Mouse (Mus musculus) left cerebral cortex, postnatal 4 days (tissue): ENCODE results near the gene Tas1r3. TPM values are rescaled to one million over a fixed set of nuclear protein-coding genes. Genes with fewer than 3 reads are reported as not detected.

Experiments
- DNase-seq: peaks from one replicate; pipeline ENCODE4 v3.0.0-alpha.2; 2022
- intact Hi-C: fragments of 180-260 bp; cut with DNase I; formaldehyde crosslinking; loops from one replicate; pipeline ENCODE4 v1.15.1; 2025
- total RNA-seq, 2 experiments: library from RNA; stranded (reverse); gene quantifications; 2 replicates each; pipeline ENCODE4 v1.2.3; 2021

Gene Tas1r3
- total RNA-seq, 2 experiments from 2014 or later: 0.28 to 0.32 TPM

DNA sequence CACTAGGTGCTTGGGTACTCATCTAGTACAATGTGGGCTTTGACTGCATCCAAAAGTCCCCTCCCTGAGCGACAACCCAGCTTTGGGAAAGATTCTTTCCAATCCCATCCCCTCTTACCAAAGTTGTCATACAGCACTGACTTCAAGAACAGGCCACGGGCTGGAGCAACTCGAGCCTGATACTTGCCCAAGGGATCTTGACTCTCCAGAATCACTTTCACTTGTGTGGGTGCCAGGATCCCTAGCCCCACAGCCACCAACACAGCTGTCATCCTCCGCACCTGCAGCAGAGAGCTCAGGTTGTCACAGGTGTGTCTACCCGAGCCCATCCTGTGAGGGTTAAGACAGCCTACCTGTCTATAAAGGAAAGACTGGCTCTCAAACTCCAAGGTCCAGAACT is 26.2 kb upstream of the Tas1r3 start:
- intact Hi-C loops: no loop called here
- no peak for DNase-seq

DNA sequence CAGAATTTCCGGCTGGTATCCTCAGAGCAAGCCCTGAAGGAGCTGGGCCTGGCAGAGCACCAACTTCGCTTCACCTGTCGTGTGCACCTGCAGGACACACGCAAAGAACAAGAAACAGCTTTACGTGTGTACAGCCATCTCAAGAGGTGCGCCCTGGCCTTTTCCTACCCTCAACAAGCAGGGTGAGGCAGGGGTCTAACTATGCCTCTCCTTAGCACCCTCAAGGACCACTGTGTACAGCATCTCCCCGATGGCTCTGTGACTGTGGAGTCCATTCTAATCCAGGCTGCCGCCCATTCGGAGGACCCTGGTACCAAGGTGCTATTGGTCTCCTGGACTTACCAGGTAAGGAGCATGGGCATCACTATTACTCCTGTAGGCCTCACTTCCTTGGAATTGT is 25.0 kb upstream of the Tas1r3 start:
- DNase-seq: no peak
- intact Hi-C loops: no loop called here

DNA sequence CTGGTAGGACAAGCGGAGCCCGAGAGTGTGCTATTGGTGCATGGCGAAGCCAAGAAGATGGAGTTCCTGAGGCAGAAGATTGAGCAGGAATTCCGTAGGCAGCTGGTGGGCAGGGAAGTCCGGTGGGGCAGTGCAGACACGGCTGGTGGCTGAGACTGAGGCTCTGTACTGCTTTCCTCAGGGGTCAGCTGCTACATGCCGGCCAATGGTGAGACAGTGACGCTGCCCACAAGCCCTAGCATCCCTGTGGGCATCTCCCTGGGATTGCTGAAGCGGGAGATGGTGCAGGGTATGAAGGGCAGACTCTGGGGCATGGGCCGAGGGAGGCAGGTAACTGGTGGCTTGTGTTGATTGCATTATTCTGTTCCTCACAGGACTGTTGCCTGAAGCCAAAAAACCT is 24.5 kb upstream of the Tas1r3 start:
- intact Hi-C loops: no loop called here
- DNase-seq: no peak

DNA sequence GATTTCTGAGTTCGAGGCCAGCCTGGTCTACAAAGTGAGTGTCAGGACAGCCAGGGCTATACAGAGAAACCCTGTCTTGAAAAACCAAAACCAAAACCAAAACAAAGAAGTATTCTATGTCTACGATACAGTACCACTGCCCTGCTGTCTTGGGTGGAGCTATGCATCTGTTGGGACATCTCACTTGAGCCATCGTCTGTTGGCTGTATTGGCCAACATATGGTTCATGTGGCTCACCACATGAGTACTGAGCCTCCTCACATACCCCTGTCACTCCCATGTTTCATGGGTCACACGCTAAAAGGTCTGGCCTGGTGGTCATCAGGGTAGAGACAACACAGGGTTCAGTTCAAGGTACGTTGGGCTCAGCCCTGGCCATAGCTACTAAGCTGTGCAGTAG is 23.2 kb upstream of the Tas1r3 start:
- intact Hi-C loops: no loop called here
- DNase-seq: no peak

DNA sequence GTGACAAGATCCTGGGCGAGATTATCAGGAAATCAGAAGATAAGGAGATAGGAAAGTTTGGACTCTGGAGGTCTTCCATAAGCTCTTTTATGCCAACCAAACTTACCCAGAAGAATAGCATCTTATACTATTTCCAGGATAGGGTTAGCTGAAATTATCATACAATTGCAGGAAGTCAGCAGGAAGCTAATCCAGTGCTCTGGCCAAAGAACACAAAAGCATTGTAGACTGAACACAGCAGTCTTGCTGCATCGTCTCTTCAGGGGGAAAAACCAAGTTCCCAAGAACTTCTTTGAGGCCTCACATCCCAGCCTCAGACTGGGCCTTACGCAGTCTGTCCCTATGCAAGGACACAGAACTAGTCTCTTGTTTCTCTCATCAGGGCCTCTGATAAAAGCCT is 20.4 kb upstream of the Tas1r3 start:
- DNase-seq: no peak
- intact Hi-C loops: no loop called here

DNA sequence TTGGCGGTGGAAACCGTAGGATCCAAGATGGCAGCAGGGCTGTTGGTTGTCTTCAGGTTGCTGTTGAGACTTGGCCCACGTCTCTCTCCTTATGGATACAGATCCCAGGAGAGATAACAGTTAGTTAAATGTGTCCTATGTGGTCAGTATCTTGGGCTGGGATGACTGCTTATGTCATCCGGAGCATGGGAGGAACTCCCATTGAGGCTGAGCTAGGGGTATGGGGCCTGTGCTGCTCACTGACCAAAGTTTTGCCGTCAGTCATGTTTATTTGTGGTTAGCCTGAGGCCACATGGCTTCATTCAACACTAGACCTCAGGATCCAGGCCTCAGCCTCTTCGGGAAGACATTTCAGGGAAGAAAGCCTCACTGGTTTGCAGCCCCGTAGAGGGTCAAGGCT is 8.2 kb upstream of the Tas1r3 start:
- intact Hi-C loops: no loop called here
- no peak for DNase-seq

DNA sequence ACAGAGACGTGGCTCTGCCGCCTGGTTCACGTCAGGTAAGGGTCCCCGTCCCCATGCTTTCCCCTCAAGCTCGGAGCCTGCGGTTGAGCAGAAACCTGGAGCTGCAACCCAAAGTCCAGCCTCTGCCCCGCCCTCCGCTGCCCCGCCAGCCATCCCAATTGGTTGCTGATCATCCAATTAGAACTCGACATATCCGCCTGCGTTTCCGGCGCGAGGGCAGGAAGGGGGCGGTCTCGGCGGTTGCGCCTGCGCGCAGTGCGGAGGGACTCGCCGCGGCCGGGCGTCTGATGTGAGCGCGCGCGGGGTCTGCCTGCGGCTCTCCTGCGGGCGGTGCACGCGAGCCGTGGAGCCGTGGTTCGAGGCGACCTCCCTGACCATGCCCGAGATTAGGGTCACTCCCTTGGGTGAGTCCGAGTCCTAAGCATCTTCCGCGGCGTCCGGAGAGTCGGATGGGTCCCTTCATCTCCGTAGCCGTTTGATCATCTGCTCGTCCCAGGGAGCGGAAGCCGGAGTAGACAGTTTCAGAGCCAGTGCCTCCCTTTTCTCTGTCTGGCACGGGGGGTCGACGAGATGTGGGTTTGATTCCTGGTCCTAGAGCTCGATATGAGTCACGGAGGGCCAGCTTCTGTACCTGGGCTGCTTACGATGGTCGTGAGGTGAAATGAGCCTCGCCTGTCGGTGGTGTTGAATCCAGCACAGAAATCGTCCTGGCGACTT is 6.3 kb upstream of the Tas1r3 start, which contains the start of the genes Cptp and Ints11:
TSS of gene Cptp (minus strand) at position 124 of the 717 bp plus-strand sequence.
TSS of gene Ints11 (plus strand) at position 230 of the 717 bp plus-strand sequence.
- intact Hi-C loops: no loop called here
- DNase-seq: peak; percentile 97

DNA sequence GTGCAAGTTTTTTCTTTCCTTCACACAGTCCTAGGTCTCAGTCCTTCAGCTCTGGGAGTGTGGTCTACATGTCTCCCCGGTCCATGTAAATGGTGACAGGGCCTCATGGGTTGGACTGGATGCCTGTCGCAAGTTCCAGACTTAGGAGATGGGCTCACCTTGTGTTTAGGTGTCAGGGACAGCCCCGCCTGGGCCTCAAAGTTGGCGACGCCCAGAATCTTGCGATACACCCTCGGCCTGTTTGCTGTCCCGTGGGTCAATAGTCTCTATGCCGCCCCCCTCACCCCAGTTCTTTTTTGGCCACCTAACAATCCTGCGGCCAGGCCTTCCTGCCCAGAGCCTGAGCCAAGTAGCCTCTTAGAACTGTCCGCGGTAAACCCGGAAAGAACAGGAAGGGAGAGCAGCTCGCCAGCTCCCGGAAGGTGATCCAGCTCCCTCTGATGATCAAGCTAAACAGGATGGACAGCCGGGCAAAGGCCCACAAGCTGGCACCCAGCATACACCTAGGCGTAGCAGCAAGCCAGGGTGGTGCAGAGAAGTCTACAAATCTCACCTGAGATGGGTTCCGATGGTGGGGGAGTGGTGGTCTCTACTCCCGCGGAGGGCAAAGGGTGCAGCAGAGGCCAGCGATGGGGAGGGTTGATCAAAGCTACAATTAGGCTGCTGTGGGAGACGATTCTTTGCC is 5.6 kb upstream of the Tas1r3 start:
- intact Hi-C loops: no loop called here
- DNase-seq: no peak

DNA sequence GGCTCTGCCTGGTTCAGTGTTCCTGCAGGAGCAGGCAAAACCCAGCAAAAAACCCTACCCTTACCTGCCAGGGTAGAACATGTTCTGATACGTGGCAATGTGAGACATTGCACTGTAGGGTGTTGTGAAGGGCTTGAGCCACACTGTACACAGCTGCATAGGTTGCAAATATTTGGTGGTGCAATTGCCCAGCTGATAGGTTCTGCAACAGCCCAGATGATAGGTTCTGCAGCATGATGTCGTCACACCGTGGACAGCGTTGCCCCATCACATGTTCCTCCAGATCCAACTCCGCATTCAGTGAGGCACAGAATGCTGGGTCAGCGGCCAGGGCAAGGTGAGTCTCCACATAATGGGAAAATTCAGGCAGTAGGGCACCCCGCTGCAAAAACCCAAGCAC is 1.4 kb downstream of the Tas1r3 start:
- no peak for DNase-seq
- intact Hi-C loops: no loop called here

DNA sequence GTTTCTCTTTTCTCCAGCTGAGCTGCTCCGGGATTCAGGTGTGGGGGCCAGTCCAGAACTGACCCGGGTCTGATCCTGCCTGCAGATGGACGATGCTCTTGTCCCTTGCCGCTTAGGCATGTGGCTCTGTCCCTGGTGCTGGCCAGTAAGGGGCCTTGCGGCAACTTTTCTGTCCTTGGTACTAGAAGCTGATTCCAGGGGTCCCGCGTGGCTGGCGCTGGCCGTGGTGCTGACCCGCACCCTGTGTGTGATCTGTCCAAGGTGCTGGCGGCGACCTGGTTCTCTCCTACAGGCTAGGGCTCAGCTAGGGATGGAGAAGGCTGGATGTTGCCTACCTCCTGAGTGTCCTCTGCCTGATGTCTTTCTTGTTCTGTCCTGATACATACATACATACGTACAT is 3.8 kb downstream of the Tas1r3 start:
- intact Hi-C loops: no loop called here
- no peak for DNase-seq

DNA sequence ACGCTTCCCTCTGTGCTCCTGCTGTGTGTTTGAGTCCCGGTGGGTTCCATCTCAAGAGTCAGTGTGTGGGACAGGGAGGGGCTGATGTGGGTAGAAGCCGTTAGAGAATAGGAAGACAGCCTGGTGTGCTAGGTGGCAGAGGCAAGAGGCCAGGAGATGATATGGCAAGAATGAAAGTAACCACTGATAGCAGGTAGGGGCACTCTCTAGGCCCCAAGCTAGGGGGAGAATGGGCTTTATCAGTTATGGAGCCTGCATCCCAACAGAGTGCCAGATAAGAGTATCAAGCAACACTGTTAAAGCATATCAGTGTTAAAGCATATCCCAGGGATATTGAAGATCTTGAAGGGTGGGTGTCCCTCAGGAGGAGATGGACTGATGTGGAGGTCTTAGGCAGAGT is 6.3 kb downstream of the Tas1r3 start:
- intact Hi-C loops: no loop called here
- no peak for DNase-seq

DNA sequence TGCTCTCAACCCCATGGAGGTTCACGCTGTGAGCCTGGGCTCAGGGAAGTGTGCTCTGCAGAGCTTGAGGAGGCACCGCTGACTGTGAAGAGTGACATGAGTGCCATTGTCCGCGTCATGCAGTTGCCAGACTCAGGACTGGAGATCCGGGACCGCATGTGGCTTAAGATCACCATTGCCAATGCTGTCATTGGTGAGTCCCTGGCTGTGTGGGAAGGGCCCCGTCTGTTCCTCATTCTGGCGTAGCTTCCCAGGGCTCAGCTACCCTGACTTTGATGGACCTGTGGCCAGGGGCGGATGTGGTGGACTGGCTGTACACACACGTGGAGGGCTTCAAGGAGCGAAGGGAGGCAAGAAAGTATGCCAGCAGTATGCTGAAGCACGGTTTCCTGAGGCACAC is 7.1 kb downstream of the Tas1r3 start:
- intact Hi-C loops: no loop called here
- DNase-seq: no peak

DNA sequence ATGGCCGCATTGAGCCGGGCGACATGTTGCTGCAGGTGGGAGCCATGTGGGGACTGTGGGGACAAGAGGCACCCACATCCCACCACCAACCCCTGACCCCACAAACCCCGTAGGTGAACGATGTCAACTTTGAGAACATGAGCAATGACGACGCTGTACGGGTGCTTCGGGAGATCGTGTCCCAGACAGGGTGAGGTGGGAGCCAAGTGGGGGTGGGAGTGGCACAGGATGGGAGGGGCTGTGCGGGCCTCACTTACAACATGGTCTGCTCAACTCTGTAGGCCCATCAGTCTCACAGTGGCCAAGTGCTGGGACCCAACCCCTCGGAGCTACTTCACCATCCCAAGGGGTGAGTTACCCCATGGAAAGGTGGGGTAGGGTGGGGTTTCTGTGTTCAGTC is 8.2 kb downstream of the Tas1r3 start:
- intact Hi-C loops: no loop called here
- no peak for DNase-seq

DNA sequence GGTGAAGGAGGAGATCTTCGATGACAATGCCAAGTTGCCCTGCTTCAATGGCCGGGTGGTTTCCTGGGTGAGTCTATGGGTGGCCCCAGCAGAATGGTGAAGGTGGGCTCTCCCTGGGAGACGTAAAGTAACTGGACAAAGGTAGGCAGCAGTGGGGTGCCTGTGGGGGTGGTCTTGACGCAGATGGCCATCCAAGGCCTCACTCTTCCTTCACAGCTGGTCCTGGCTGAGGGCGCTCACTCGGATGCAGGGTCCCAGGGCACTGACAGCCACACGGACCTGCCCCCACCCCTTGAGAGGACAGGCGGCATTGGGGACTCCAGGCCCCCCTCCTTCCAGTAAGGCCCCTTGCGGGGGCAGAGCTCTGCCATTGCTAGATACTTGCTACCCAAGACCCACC is 9.7 kb downstream of the Tas1r3 start:
- no peak for DNase-seq
- intact Hi-C loops: no loop called here

DNA sequence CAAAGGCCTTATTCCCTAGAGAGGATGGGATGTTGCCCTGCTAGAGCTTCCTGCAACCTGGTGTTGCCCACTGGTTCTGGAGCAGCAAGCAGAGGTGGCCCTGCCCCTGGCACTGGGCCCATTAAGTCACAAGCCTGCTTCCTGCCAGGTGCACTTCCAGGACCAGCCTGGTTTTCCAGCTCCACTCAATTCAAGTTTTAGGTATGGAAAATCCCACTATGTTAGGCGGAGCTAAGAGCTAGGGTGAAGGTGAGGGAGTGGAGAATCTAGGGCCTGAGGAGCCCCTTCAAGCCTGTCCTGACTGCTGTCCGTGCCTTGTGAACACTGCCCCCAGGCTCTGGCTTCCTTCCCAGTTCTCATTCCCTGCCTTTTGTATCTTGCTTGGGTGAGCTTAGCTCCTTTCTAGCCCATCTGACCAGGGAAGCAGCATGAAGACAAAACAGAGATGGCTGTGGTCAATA is 11.2 kb downstream of the Tas1r3 start:
- intact Hi-C loops: no loop called here
- DNase-seq: no peak

DNA sequence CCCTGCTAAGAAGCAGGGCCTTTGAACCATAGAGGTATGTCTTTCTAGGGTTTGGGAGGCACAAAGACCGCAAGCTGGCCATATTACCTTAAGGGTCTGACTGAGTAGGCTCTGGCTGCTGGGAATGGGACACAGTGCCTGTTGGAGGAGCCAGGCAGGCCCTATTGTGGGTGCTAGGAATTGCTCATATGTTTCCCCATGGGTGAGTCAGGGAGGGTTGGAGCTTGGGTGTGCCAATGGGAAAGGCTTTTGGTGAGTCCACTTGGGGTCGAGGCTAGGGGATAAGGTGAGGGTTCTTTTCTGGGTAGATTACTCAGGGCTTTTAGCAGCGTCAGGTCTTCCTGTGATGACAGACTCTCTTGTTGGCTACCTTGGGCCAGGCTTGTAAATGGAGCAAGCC is 11.8 kb downstream of the Tas1r3 start:
- intact Hi-C loops: no loop called here
- no peak for DNase-seq

DNA sequence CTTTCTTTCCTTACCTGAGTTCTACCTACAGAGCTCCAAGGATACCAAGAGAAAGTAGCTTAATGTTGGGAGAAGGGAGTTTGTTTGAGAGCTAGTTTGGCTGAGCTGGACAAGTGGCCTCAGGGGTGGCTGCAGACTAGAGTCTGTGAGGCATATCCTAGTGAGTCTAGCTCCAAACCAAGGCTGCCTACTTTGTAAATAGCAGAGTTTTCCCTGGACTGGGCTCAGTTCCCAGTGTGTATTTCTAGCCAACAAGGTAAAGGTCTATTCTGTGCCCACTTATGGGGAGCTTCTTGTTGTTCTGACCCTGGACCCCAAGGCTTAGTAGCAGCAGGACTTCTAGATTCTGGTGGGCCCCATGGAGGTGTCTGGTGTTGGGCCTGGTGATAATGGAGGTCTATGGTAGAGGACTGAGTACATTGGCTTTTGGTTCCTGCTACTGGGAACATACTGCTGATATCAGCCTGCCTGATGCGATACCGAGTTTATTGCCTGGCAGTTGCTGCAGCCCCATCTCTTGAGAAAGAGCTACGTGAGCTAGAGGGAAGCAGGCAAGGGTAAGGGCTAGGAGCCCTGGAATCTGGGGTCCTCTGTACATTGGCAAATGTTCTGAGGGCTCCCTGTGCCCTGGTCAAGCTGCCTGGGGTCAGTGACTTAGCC is 13.2 kb downstream of the Tas1r3 start:
- no peak for DNase-seq
- intact Hi-C loops: no loop called here

DNA sequence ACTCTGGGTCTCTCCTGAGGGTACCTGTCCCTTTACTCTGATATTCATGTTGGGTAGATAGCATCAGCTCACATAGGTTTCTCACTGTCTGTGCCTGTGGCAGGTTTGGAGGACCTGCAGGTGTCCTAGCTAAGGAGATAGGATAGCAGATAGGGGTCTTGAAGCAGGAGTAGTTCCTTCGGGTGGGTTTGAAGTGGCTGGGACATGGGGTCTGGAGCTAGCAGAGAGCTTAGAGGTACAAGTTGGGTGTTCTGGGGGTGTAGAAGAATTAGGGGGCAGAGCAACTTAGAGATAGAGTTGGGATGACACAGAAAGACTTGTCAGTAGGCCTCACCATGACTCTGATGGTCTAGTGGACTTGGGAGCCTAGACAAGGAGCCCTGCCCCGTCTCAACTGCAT is 13.8 kb downstream of the Tas1r3 start:
- intact Hi-C loops: no loop called here
- no peak for DNase-seq

DNA sequence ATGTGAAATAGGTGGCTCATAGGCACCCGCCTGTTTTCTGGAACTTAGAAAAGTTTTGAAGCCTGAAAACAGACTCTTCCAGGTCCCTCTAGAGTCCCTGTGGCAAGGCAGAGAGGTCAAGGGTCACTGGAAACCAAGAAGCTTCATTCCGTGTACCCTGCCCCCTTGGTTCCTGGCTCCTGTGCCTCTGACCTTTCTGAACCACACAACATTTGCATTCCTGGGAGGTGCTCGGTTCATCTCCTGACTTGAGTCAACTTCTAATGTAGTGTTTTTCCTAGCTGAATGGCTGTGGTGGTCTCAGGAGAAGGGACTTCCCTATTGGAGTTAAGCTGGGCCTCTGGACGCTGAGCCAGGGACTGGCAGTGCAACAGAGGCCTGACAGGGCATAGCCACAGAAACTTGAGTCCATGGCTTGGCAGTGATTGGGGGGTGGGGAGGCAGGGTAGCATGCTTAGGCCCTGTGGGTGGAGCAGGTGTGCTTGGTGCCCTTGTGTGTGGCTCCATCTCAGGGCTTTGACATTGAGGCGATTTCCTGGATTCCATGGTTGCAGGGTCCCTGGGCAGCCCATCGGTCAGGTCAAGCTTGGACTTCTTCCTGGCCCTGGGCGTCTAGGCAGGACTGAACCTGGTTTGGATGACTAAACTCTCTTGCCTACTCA is 14.6 kb downstream of the Tas1r3 start:
- no peak for DNase-seq
- intact Hi-C loops: no loop called here

DNA sequence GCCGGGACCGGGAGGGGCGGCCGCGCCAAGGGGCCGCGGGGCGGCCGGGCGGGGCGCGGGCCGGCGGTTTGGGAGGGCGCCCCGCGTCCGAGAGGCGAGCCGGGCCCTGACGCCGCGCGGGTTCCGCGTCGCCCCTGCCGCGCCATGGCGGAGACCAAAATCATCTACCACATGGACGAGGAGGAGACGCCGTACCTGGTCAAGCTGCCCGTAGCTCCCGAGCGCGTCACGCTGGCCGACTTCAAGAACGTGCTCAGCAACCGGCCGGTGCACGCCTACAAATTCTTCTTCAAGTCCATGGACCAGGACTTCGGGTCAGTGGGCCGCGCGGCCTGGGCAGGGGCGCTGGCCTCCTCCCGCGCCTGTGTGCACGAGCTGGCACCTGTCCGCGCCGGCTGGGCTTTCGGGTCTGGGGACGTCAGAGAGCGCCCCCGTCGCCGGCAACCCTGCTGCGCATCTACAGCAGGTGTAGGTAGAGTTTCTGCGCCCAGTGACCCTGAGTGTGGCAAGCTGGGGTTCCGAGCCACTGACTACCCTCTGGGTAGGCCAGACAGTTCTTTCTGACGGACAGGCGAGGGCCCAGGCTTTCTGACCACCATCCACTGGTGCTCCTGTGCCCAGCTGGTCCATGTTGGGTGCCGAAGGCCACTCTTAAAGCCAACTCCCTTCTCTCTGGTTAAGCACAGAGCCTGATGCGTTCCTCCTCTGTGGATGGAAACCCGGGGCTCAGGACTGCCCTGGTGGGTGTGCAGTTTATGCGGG is 15.4 kb downstream of the Tas1r3 start:
- intact Hi-C loops: no loop called here
- DNase-seq: peak; percentile 43
